Mouse (Mus musculus) kidney, postnatal 36 days (tissue): ENCODE measurements around the gene Pgam5.
A peak's percentile ranks its signal among the peaks of the same experiment; 100 is the strongest.

Experiments
- DNase-seq, 2 experiments: peaks; one replicate each; pipeline ENCODE4 v3.0.0; 2021 to 2022; ENCODE audit warnings: mixed read lengths in 2 of 2

Pgam5 gene

DNA sequence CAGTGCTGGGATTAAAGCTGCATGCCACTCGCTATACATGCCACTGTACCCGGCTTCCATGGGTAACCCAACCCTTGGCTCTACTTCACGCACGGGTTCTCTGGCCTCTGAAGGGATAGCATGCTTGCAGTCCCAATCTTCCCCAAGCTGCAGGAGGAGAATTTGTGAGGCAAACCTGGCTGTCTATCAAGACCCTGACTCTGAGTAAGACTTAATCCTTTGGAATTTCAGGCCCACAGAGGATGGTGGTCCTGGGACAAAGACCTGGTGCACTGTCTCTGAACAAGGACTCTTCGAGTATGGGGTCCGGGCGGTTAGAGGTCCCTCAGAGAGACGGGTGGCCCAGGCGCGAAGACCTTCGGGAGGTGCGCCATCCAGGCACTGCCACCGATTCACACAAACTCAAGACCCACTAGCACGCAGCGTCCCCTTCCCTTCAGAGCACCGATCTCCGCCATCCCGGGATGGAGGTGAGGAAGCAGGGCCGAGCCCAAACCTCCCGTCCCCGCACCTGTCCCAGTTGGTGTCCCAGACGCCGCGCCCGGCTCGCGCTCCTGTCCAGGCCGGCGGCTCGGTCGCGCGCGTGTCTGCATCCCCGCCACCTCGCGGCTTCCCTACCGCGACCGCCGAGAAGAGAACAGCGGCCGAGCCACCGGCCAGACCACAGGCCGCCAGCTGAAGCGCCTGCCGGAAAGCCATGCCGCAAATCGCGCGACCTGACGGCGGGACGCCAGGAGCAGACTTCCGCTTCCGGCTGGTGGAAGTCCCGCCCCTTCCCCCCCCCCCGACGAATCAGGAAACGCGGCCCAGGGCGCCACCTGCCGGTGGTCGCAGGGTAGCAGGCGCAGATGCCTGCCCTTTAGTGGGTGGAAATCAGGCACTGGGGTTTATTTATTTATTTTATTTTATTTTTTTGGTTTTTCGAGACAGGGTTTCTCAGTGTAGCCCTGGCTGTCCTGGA is at the start of gene Pgam5:
Pgam5 (minus strand) TSS at position 773 of the 961 bp plus-strand sequence.
- peak; percentile 91 to 96 for DNase-seq

DNA sequence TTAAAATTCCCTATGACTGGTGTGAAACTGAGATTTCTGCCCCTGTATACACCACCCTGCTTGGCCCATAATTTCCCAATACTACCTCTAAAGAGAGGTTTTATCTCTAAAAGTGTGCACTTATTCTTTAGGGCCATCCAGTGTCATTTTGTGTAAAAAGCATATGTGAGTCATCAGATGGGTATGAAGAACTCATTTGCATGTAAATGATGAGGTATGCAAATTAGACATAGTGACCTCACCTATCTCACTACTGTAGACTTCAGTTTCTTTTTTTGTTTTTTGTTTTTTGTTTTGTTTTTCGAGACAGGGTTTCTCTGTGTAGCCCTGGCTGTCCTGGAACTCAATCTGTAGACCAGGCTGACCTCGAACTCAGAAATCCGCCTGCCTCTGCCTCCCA is 43.4 kb upstream of the Pgam5 start:
- DNase-seq, result no peak

DNA sequence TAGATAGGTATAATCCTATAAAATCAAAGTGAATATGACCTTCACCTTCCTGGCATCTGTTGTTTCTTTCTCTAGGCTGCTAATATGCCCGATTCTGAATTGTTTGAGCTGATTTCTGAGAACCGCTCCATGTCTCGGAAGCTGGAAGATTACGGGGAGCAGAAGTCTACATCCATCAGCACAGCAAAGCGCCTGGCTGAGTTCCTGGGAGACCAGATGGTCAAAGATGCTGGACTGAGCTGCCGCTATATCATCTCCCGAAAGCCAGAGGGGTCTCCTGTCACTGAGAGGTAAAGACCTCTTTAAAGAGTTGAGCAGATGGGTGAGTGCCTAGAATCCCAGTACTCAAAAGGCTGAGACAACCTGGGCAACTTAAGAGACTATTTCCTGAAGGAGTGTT is 39.1 kb upstream of the Pgam5 start:
- no peak for DNase-seq

DNA sequence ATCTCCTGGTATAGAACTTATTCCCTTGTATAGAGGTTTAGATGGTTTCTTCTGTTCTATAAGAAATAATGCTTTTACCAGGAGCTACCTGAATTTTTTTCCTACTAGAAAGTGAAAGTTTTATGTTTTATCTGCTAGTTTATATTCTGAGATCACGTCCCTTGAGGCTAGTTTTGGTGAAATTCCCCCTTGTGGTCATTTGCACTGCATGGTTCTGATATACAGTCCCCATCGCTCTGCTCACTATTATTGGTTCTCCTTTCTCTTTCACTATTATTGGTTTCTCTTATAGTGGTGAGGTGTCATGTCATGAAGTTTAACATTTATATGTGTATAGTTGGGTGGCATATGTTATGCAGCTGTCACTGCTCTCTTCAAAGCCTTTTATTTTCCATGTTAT is 30.9 kb upstream of the Pgam5 start:
- DNase-seq, result no peak

DNA sequence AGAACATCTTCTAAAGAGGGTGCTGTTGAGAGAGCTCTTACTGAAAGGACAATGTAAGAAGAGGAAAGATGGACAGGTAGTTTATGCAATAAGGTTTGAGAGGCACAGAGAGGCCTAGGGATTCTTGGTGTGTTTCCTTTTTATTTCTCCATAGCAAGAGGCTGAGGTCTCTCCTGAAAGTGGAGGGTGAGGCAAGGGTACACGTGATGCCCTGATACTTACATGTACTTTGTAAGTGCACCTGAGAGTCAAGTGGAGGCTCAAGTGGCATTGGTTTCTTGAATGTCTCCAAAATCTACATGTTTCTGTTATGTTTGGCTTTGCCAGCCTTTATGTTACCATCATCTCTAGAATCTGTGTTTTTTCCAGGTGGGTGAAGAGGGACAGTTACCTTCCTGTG is 26.9 kb upstream of the Pgam5 start:
- no peak for DNase-seq

DNA sequence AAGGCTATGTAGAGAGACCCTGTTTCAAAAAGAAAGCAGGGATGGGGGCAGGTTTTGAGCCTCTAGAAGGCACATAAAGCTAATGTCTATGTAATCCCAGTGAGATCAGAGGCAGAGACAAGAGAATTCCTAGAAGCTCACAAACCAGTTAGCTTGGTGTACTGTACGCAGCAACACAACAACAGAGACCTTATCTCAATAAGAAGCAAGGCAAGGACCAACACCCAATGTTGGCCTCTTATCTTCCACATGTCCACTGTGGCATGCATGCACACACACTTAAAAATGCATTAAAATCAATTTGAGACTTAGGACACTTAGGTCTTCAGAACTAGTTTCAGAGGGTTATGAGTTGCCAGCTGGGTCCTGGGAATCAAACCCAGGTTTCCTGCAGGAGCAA is 21.9 kb upstream of the Pgam5 start:
- no peak for DNase-seq

DNA sequence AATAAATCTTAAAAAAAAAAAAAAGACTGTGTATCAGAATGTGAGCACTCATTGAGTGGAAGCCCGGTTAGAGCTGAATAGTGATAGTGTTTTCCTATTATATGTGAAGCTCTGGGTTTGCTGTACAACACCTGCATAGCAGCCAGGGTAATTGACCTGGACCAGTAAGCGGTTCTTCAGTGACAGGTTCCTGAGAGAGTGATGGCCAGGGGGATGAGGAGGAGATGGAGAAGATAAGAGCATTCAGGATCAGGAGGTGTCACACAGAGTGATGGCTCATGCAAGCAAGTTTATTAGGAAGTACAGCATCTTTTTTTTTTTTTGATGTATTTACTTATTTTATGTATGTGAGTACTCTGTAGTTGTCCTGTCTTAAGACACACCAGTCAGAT is 17.4 kb upstream of the Pgam5 start:
- DNase-seq, result no peak

DNA sequence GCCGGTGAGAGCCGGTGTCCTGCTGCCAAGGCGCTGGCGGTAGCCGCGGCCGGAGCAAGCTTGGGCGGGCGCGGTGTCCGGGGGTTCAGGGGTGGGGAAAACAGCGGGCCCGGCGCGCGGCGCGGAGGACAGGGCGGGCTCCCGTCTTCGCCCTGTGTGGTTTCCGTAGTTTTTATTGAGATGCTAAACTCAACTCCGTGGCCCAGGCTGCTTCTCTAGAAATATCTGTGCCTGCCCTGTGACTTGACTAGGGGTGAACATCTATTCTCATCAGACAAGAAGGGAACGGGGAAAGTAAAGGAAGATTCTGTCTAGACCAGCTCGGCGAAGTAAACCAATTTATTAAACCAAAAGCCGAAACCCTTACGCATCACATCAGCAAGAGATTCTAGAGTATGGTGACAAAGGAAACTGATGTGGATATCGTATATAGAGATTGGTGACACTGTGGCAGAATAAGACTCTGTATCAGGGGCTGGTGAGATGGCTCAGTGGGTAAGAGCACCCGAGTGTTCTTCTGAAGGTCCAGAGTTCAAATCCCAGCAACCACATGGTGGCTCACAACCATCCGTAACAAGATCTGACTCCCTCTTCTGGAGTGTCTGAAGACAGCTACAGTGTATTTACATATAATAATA is 16.9 kb upstream of the Pgam5 start:
- peak in 1 of 2 experiments; percentile 2 for DNase-seq

DNA sequence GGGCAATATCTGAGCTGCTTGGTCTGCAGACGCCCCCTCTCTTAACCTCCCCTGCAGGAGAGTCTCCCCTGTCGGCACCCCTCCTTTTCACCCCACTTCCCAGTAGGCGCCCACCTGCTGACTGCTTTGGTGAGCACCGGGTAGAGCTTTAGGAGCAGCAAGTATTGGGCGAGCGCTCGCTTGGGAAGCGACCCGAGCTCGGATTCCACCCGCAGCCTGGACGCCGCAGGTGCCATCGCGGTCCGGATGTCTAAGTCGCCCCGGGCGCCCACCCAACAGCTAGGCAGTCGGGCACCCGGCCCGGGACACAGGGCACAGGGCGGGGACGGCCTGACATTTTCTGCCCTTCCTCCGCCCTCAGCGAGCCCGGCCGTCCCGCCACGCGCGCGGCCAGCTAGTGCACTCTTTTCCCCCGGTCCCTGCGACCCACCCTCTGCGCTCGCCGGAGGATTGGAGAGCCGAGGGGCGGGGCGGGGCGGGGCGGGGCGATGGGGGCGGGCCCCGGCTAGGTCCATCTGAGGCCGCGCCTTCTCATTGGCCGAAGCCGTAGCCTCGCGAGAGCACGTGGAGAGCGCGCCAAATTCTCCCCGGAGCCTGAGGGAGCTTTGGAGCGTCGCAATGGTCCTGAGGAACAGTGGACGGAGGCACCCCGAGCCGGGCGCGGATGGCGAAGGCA is 16.2 kb upstream of the Pgam5 start, which contains the start of the genes Pxmp2 and Pole:
Pxmp2 (minus strand) TSS at position 417 of the 676 bp plus-strand sequence.
Pole (plus strand) TSS at position 537 of the 676 bp plus-strand sequence.
- peak; percentile 94 to 96 for DNase-seq

DNA sequence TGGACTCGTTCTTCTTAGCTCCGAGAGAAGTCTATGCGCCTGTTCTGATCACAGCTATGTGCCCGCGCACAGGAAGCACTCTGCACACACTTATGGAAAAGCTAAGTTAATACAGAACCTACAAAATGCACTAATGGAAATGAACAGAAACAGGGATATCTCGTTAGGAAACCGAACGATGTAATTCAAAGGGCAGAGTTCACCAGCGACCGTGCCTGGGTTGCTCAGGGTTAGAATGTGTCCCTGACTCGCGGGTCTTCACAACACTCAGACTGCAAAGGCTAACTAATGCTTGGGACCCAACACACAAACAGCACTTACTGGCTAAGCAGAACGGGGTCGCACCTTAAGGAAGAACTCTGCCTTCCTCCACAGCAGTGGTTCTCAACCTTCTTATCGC is 15.4 kb upstream of the Pgam5 start:
- peak; percentile 42 to 46 for DNase-seq

DNA sequence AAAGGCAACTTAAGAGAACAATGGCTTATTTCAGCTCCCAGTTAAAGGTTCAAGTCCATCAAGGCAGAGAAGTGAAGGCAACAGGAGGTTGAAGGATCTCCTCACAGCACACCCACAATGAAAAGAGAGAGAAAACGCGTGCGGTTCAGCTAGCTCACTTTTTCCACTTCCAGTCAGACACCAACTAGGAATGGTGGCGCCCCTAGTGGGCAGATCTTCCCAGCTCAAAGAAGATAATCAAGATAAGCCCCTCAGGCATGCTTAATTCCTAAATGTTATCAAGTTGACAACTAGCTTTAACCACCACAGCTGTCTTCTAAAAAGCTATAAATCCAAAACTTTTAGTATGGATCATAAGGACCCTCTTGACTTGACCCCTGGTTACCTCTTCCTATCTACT is 14.8 kb upstream of the Pgam5 start:
- DNase-seq, result peak; percentile 67 to 88

DNA sequence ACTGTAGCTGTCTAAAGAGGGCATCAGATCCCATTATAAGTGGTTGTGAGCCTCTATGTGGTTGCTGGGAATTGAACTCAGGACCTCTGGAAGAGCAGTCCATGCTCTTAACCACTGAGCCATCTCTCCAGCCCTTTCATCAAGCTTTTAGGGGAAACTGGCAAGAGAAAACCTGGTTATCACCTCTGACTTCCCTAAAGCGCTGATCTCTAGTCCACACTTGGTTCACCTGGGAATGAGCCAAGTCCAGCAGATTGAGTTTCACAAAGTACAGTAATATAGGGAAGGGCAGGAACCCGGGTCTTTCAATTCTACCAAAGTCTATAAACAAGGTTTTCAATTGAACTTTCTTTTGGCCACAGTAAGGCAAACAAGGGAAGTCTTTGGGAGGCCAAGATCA is 12.3 kb upstream of the Pgam5 start:
- no peak for DNase-seq

DNA sequence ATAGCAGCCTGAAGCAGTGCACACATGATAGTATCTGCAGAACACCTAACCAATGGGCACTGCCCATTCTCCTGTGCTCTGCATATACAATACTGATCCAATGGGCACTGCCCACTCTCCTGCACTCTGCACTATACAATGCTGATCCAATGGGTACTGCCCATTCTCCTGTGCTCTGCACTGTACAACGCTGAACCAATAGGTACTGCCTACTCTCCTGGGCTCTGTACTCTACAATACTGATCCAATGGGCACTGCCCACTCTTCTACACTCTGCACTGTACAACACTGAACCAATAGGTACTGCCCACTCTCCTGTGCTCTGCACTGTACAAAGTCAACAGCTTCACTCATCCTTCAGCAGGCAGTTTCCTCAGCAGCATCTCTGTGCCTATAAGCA is 7.2 kb upstream of the Pgam5 start:
- DNase-seq, result no peak

DNA sequence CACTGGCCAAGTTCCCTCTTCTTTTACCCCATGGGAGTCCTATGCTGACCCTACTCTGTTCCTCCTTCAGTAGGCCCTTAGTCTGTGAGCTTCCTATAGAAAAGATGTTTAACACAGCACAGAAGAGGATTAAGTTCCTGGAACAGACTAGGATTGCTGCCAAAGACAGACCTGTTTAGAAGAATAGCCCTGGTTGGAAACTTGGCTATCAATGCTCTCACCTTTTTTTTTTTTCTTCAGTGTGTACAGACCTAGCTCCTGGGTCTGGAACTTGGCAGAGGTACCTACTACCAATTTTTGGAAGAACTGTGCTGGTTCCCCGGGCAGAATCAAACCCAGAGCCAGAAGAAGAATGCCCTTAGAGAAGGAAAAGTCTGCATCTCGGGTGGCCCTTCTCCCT is 6.7 kb upstream of the Pgam5 start:
- DNase-seq, result no peak

DNA sequence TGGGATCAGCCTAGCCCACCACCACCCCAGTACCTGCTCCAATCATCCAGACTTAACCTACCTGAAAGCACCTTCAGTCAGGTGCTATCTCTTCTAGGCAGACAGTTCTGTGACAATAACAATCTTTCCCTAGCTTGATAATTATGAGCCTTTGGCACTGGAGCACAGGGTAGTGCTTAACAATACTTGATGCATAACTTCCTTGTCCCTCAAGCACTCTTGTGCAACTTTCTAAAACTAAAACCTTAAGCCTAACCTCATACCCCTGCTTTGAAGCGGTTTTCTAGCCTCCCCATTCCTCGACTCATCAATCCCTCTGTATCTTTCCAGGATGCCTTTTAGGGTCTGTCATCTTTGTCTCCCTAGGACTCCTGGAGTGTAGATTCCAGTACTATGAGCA is 5.1 kb upstream of the Pgam5 start:
- no peak for DNase-seq

DNA sequence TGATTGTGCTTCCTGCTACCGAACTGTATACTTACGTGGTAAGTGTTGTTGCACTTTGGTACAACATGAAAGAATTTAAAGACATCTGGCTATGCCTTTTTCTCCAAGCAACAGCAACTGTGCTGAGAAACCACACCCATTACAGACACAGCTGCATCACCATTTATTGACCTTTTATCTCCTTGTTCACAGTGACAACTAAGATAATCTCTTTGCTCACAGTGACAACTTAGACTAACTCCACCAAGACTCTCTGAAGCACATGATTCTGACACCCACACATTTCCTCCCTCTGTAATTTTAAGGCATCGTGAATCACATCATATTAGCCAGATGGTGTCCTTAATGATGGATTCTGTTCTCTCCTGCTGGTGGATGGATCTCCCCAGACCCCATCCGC is 4.4 kb upstream of the Pgam5 start:
- no peak for DNase-seq

DNA sequence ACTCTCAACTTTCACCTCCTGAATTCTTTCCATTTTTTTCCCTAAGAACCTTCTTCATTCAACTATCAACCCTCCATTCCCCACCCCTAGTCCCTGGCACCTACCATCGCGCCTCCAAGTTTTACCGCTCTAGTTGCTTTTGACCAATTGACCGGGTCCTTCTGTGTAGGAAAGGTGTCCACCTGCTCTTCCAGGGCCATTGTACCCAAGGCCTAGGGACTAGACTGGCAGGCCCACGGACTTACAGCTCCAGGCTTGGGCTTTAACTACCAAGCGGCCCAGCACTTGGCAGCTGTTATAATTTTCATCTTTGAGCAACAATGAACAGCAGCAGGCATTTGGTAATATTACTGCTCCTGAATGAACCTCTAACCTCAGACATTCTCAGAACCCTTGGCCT is 529 bp upstream of the Pgam5 start:
- no peak for DNase-seq

DNA sequence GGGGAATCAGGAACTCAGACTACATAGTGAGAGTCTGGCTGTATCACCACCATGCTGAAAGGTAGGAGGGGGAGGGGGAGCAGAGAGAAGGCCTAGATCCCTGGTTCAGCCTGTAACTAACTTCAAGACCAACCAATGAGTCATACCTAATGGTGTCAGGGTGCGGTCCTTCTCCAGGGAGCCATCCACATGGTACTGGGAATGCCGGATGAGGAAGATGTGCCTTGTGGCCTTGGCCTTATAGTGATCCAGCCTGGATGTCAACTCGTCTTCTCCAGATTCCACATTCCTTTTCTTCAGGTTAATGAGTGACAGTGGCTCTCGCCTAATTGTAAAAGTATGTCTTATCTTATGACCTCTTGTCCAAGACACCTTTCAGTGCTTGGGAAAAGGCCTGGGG is 2.8 kb downstream of the Pgam5 start:
- DNase-seq, result no peak

DNA sequence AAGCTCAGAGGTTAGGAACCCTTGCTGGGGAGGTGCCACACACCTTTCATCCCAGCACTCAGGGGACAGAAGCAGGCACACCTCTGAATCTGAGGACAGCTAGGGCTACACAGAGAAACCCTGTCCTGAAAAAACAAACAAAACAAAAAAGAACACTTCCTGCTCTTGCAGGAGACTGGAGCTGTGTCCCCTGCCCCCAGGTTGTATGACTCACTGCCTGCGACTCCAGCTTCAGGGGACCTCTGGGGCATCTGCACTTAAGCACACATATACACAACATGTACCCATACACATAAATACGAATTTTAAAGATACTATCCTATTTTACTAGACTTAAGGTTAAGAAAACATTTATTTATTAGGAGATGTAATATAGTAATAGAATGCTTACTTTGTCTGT is 25.6 kb downstream of the Pgam5 start:
- DNase-seq, result no peak

DNA sequence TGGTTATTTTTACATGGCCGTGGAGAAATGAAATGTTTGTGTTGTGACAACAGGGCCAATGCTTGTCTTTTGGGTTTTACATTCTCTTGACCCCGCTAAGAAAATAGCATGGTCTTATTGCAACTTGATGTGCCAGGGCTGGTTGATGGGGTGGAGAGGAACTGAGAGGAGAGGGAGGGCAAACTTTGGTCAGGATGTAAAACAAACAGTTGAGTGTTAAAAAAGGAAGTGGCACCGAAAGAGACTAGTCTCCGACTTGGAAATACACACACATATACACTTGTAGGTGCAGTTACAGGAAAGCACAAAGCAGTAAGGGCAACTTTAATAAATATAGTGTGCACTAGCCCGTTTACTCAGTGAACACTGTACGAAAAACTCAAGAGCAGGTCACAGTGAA is 37.4 kb downstream of the Pgam5 start:
- DNase-seq, result no peak

DNA sequence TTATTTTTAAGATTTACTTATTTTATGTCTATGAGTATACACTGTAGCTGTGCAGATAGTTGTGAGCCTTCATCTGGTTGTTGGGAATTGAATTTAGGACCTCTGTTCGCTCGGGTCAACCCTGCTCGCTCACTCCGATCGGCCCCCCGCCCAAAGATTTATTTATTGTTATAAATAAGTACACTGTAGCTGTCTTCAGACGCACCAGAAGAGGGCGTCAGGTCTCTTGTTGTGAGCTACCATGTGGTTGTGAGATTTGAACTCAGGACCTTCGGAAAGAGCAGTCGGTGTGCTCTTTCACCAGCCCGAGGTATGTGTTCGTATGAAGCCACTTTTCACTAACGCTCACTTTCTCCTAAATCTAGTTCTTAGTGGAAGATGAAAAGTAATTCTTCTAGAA is 38.1 kb downstream of the Pgam5 start:
- peak; percentile 6 to 27 for DNase-seq

DNA sequence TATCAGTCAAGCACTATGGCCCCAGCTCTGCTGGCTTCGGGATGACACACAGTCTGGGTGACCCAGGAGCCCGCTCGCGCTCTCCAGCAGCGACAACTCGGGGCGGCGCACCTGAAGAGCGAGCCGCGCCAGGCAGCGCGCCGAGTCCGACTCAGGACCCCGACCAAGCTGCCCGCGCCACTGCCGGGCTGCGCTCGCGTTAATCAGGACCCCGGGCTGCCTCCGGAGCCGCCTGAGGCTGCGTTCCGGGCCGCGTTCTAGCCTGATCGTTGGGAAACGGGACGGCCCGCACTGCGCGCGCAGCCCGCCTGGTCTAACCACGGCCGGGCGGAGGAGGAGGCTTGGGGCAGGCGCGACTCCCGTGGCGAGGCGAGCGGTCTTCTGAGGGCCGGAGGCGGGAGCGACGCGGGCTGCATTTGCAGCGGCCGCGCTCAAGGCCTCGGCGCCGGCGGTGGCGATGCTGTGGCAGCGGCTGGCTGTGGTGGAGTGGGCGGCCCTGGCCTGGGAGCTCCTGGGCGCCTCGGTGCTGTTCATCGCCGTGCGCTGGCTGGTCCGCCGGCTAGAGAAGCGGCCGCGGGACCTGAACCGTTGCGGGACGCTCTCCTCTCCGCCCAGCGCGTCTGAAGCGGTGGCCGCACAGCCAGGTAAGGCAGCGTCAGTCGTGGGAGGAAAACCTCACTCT is 38.8 kb downstream of the Pgam5 start, which contains the start of gene Ankle2:
Ankle2 (plus strand) TSS at position 225 of the 682 bp plus-strand sequence.
- DNase-seq, result peak; percentile 93 to 96

DNA sequence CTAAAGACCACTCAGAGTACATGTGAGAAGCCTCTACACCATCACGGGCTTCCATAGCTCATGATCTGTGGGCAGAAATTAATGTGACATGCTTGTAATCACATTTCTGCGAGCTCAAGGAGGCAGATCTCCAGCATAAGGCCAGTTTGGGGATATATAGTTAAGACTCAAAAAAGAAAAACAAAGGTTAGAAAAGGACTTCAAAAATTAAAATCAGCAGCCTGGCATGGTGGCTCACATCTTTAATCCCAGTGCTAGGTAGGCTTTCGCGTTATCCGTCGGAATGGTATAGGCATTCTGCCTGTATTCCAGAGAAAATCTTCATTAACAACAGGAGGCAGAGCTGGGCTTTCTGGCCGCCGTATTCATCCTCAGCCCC is 39.3 kb downstream of the Pgam5 start:
- no peak for DNase-seq
